Mouse (Mus musculus): ENCODE results near the gene Tut7. TPM values are rescaled to one million over a fixed set of nuclear protein-coding genes. Genes with fewer than 3 reads are reported as not detected.
"Not testable (repeated sequence)": the region's sequence is repeated elsewhere in the genome, so short reads cannot be mapped to it uniquely, and the experiment has no call there.

Gene Tut7
- polyA plus RNA-seq, 1 experiment from 2014 or later = 37.6 TPM

DNA sequence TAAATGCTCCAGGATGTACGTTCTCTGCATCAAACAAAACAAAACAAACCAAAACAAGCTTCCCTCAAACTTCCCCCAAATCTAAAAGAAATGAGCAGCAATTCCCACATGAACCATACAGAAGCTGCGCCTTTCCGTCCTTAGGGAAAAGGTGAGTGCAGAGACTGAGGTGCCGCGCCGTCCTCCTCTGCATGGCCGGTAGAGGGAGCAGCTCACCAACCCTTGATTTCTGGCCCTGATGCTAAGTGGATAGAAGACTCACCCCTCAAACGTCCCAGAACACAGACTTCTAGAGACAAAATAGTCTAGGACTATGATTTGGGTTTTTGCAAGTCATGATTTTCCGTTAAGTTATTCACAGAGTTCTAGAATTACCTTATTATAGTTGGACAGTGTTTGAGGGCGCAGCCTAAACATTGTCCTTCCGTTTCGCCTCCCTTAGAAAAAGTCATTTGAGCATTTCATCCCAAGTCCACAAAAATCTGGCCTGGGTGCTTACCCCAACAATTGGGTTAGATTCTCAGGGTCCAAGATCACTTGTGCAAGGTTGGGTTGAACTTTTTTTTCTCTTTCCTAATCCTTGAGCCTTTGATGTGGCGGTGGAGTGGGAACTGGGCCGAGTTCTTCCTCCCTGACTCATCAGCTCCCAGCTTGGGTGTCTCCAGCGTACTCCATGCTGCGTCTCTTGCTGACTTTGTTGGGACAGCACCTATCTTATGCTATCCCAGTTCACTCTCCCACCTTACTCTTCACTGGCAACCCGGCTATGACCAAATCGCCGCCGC is 33.5 kb upstream of the Tut7 start:
- Histone ChIP-seq H3K27me3 (ENCODE audit: insufficient read depth, low read length) (0 out of 2 replicates have a peak, but pooled peaks cover 4% of the 10 kb centered on the region), H3K4me3 (ENCODE audit: low read depth, low read length) (no peak overlapping the region), H3K9ac (replicated peaks) (no peak overlapping the region), H3K36me3 (replicated peaks; ENCODE audit: insufficient read depth, low read length) (no peaks in the 10 kb centered on the region), H3K4me1 (ENCODE audit: insufficient read depth) (no peaks in the 10 kb centered on the region), H3K9me3 (ENCODE audit: low read length) (no peaks in the 10 kb centered on the region), H3K27ac (ENCODE audit: low read depth) (no peak overlapping the region), H3K4me2 (ENCODE audit: low read depth, low read length) (no peak overlapping the region)
- no peak for ATAC-seq
- WGBS (ENCODE audit: insufficient replicate concordance) = 52% methylated on average over 20 of the region's 20 CpGs
- TF ChIP-seq CTCF (IDR thresholded peaks at IDR 0.05; ENCODE audit: low read depth) (peak; percentile 90), EP300 (IDR thresholded peaks at IDR 0.05; ENCODE audit: low read depth) (no peak)
- peak; percentile 64 for DNase-seq

DNA sequence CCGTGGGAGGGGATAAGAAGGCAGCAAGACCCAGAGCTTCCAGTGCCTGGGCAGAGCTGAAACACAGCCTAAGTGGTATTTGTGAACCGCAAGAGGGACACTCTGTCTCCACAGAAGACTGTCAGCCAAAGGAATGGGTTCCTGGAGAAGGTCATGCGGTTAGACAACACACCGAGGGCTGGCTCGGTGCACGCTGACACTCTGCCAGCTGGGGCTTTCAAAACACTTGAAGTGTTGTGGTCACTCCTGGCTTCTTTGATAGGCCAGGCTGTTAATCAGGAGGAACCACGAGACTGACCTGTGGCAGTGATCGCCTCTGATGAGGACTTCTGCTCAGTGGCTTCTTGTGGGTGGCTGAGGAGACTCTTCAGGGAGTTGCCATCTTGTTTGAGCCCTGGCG is 30.5 kb upstream of the Tut7 start:
- Histone ChIP-seq H3K9me3 (ENCODE audit: low read length) (no peaks in the 10 kb centered on the region), H3K36me3 (replicated peaks; ENCODE audit: insufficient read depth, low read length) (no peaks in the 10 kb centered on the region), H3K4me1 (ENCODE audit: insufficient read depth) (no peaks in the 10 kb centered on the region), H3K27me3 (ENCODE audit: insufficient read depth, low read length) (0 out of 2 replicates have a peak, but pooled peaks cover 4% of the 10 kb centered on the region), H3K4me2 (ENCODE audit: low read depth, low read length) (no peak overlapping the region), H3K27ac (ENCODE audit: low read depth) (no peak overlapping the region), H3K4me3 (ENCODE audit: low read depth, low read length) (no peak overlapping the region), H3K9ac (replicated peaks) (no peak overlapping the region)
- TF ChIP-seq CTCF (IDR thresholded peaks at IDR 0.05; ENCODE audit: low read depth) (no peak), EP300 (IDR thresholded peaks at IDR 0.05; ENCODE audit: low read depth) (no peak)
- no peak for ATAC-seq
- DNase-seq = no peak
- 29% methylated on average over 9 of the region's 9 CpGs for WGBS (ENCODE audit: insufficient replicate concordance)

DNA sequence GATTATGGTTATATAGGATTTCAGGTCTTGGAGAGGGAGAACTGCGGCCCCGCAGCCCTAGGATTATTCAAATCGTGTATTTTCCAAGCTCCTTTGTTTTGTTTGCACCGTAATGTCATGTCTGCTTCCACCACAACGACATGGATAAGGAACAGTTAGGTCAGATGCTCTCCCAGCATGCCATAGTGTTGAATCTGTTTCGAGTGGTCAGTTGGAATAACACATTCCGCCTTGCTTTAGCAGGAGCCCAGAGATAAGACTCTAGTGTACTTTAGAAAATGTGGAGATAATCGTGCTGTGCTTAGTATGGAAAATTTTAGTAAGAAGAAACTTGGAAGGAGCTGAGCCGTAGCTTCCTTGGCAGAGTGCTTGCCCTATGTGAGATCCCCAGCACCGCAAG is 27.4 kb upstream of the Tut7 start:
- H3K4me1 ChIP-seq (ENCODE audit: insufficient read depth) = no peaks in the 10 kb centered on the region
- H3K9me3 ChIP-seq (ENCODE audit: low read length) = no peaks in the 10 kb centered on the region
- no peak for DNase-seq
- 0 out of 2 replicates have a peak, but pooled peaks cover 2% of the 10 kb centered on the region for H3K27me3 ChIP-seq (ENCODE audit: insufficient read depth, low read length)
- no peak overlapping the region for H3K4me2 ChIP-seq (ENCODE audit: low read depth, low read length)
- WGBS (ENCODE audit: insufficient replicate concordance) = 67% methylated on average over 10 of the region's 10 CpGs
- no peaks in the 10 kb centered on the region for H3K36me3 ChIP-seq (replicated peaks; ENCODE audit: insufficient read depth, low read length)
- no peak overlapping the region for H3K4me3 ChIP-seq (ENCODE audit: low read depth, low read length)
- no peak overlapping the region for H3K9ac ChIP-seq (replicated peaks)
- no peak overlapping the region for H3K27ac ChIP-seq (ENCODE audit: low read depth)
- no peak for TF ChIP-seq CTCF (IDR thresholded peaks at IDR 0.05; ENCODE audit: low read depth)
- TF ChIP-seq EP300 (IDR thresholded peaks at IDR 0.05; ENCODE audit: low read depth) = no peak
- ATAC-seq = no peak

DNA sequence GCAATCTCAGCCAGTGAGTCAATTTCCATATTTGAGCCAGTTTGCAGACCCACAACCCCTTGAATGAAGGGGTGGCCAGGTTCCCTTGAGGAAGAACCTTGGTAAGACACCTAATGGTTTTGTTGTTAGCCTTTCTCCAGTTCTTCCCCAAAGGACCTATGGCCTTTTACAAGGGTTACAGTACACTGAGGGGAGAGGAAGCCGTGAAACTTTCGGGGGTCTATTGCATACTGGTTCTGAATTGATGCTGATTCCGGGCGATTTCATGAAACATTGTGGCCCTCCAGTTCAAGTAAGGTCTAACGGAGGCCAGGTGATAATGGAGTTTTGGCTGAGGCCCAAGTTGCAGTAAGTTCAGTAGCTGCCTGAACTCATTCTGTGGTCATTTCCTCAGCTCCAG is 21.7 kb upstream of the Tut7 start:
- Histone ChIP-seq H3K27ac (ENCODE audit: low read depth) (no peak overlapping the region), H3K9me3 (ENCODE audit: low read length) (no peaks in the 10 kb centered on the region), H3K4me1 (ENCODE audit: insufficient read depth) (0 out of 2 replicates have a peak, but pooled peaks cover 5% of the 10 kb centered on the region), H3K4me2 (ENCODE audit: low read depth, low read length) (no peak overlapping the region), H3K36me3 (replicated peaks; ENCODE audit: insufficient read depth, low read length) (no peaks in the 10 kb centered on the region), H3K4me3 (ENCODE audit: low read depth, low read length) (no peak overlapping the region), H3K27me3 (ENCODE audit: insufficient read depth, low read length) (no peaks in the 10 kb centered on the region), H3K9ac (replicated peaks) (no peak overlapping the region)
- DNase-seq = no peak
- 77% methylated on average over 5 of the region's 5 CpGs for WGBS (ENCODE audit: insufficient replicate concordance)
- TF ChIP-seq CTCF (IDR thresholded peaks at IDR 0.05; ENCODE audit: low read depth) = no peak
- TF ChIP-seq EP300 (IDR thresholded peaks at IDR 0.05; ENCODE audit: low read depth) = no peak
- no peak for ATAC-seq

DNA sequence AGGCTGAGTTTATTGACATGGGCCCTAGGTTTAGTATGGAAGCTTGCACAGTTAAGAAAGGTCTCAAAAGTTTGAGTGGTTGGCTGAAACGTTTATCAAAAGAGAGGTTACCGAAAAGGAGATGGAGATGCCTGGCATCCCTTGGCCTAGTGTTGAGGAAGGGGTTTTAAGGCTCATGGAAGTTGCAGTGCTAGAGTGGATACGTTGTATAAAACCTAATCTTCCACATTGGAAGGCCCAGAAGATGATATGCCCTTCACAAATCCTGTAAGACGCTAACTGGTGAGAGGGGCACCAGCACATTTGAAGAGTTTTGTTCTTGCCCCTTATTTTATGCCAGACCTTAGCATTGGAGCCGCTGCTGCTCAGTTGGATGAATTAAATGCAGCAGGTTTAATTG is 21.0 kb upstream of the Tut7 start:
- no peak overlapping the region for H3K9ac ChIP-seq (replicated peaks)

DNA sequence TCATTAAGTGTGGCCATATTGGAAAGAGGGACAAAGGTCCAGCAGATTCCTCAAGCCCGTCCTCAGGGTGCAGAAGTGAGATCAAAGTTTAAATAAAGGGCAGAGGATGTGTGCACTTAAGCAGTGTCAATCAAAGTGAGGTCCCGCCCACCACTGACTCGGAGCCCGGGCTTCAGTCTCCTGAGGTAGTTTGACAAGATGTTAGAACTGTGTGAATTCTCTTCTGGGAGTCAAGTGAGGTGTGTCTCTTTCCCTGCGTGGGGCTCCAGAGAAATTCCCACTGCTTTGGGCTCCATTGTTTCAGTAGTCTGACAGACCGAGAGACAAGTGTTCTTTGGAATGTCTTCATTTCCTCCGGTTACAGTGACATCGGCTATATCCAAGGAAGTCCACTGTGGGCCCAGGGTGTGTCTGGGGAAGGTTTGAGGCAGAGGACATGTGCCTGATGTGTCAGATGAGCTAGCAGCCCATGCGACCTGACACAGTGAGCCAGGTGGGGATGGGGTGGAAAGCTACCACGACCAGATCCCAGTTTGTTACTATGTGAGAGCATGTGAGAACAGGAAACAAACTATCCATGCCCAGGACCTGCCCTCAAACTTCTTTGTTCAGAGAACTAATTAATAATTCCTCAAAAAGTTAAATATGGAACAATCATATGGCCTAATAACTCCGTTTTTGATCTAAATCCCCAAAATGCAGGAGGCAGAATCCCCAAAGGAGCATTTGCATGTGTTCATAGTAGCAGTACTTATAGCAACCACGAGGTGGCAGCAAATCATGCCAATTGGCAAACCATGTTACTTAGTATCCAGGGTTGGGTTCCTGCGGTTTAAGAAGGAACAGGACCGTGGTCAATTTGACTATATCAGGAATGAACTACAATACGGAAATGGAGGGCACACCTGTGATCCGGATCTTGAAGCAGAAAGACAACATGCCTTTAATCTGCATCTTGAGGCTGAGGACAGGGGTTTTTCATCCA is 19.6 kb upstream of the Tut7 start:
- H3K36me3 ChIP-seq (replicated peaks; ENCODE audit: insufficient read depth, low read length) = no peaks in the 10 kb centered on the region
- DNase-seq = peak; percentile 86
- TF ChIP-seq CTCF (IDR thresholded peaks at IDR 0.05; ENCODE audit: low read depth) = peak; percentile 97
- TF ChIP-seq EP300 (IDR thresholded peaks at IDR 0.05; ENCODE audit: low read depth) = no peak
- peak overlapping the region; percentile 46; the same call in 1 of the 2 replicates for H3K27ac ChIP-seq (ENCODE audit: low read depth)
- H3K9ac ChIP-seq (replicated peaks) = peak overlapping the region; percentile 31
- H3K4me2 ChIP-seq (ENCODE audit: low read depth, low read length) = peak overlapping the region; percentile 67
- H3K27me3 ChIP-seq (ENCODE audit: insufficient read depth, low read length) = no peaks in the 10 kb centered on the region
- 20% methylated on average over 16 of the region's 16 CpGs for WGBS (ENCODE audit: insufficient replicate concordance)
- ATAC-seq = peak; percentile 55
- H3K4me1 ChIP-seq (ENCODE audit: insufficient read depth) = 0 out of 2 replicates have a peak, but pooled peaks cover 5% of the 10 kb centered on the region
- H3K9me3 ChIP-seq (ENCODE audit: low read length) = no peaks in the 10 kb centered on the region
- peak overlapping the region; percentile 33 for H3K4me3 ChIP-seq (ENCODE audit: low read depth, low read length)

More for the DNA sequence above, 21.0 kb upstream of the Tut7 start:
- no peak for DNase-seq
- Histone ChIP-seq H3K4me1 (ENCODE audit: insufficient read depth) (0 out of 2 replicates have a peak, but pooled peaks cover 5% of the 10 kb centered on the region), H3K9me3 (ENCODE audit: low read length) (no peaks in the 10 kb centered on the region), H3K4me2 (ENCODE audit: low read depth, low read length) (no peak overlapping the region), H3K27ac (ENCODE audit: low read depth) (no peak overlapping the region), H3K36me3 (replicated peaks; ENCODE audit: insufficient read depth, low read length) (no peaks in the 10 kb centered on the region), H3K4me3 (ENCODE audit: low read depth, low read length) (no peak overlapping the region), H3K27me3 (ENCODE audit: insufficient read depth, low read length) (no peaks in the 10 kb centered on the region)
- 75% methylated on average over 5 of the region's 5 CpGs for WGBS (ENCODE audit: insufficient replicate concordance)
- no peak for ATAC-seq
- TF ChIP-seq EP300 (IDR thresholded peaks at IDR 0.05; ENCODE audit: low read depth) (no peak), CTCF (IDR thresholded peaks at IDR 0.05; ENCODE audit: low read depth) (no peak)

DNA sequence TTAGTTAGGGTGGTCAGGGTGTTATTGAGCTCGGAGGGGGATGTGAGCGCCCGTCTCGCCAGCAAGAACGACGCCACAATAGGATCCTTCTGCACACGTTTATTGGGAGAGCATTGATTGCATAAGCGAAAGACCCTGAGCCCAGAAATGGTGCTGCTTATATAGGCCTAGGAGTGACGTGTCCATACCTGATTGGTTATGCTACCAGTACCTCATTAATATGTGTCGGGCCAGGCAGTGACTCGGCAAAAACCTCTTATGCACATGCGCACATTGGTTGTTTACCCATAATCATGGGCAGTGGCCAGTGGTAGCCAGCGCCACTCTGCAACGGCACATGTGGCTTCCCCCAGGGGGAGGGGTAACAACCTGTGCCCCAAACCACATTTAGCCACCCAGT is 18.8 kb upstream of the Tut7 start:
- H3K4me3 ChIP-seq (ENCODE audit: low read depth, low read length); H3K9ac ChIP-seq (replicated peaks); ATAC-seq; H3K36me3 ChIP-seq (replicated peaks; ENCODE audit: insufficient read depth, low read length); H3K4me1 ChIP-seq (ENCODE audit: insufficient read depth); H3K9me3 ChIP-seq (ENCODE audit: low read length); H3K27me3 ChIP-seq (ENCODE audit: insufficient read depth, low read length); H3K27ac ChIP-seq (ENCODE audit: low read depth); DNase-seq: not testable (repeated sequence)
- 0 out of 2 replicates have a peak overlapping the region, but pooled peaks have one; percentile 67 for H3K4me2 ChIP-seq (ENCODE audit: low read depth, low read length)
- WGBS (ENCODE audit: insufficient replicate concordance) = 81% methylated on average over 11 of the region's 14 CpGs

Data from liver, postnatal 0 days (tissue).